Mouse (Mus musculus) spleen, adult 2 months (tissue): ENCODE data around the gene Adar. TPM values are rescaled to one million over a fixed set of nuclear protein-coding genes. Genes with fewer than 3 reads are reported as not detected.

Experiments used
- DNase-seq, 2 experiments: peaks; one replicate each; pipeline versions ENCODE4 v3.0.0 to v3.0.0-alpha.2; 2012 to 2021; ENCODE audit warnings: low spot score in 2 of 2, low read depth in 1 of 2
- H3K27ac ChIP-seq: fragments of 200-500 bp; 2 replicates; pipeline ENCODE4 v1.5.1; 2012; ENCODE audit warnings: low read length, inconsistent platforms; ENCODE audit not compliant: insufficient read depth
- H3K27me3 ChIP-seq: fragments of 200-500 bp; 2 replicates; pipeline ENCODE4 v1.6.1; 2012; ENCODE audit warnings: mild to moderate bottlenecking, moderate library complexity, low read length, inconsistent platforms; ENCODE audit not compliant: control insufficient read depth, insufficient read depth
- H3K36me3 ChIP-seq: fragments of 200-500 bp; 2 replicates; pipeline ENCODE4 v1.6.1; 2012; ENCODE audit warnings: mild to moderate bottlenecking, low read length, inconsistent platforms; ENCODE audit not compliant: control insufficient read depth, insufficient read depth
- H3K4me1 ChIP-seq: fragments of 200-500 bp; 2 replicates; pipeline ENCODE4 v1.6.1; 2011; ENCODE audit warnings: inconsistent platforms; ENCODE audit not compliant: control insufficient read depth, insufficient read depth, insufficient read length
- H3K4me3 ChIP-seq: fragments of 200-500 bp; 2 replicates; pipeline ENCODE4 v1.5.1; 2011; ENCODE audit warnings: mild to moderate bottlenecking, inconsistent platforms; ENCODE audit not compliant: insufficient read depth, insufficient read length; ENCODE audit errors: extremely low read depth
- CTCF ChIP-seq: fragments of 200-500 bp; IDR thresholded peaks from 2 replicates; pipeline ENCODE4 v1.5.1; 2011; ENCODE audit warnings: mild to moderate bottlenecking, inconsistent platforms; ENCODE audit not compliant: insufficient read depth, insufficient read length, insufficient replicate concordance; ENCODE audit errors: extremely low read depth
- POLR2A ChIP-seq: fragments of 200-500 bp; IDR thresholded peaks from 2 replicates; pipeline ENCODE4 v1.6.1; 2011; ENCODE audit warnings: low read depth, low read length, inconsistent platforms
- WGBS: fragments of 180-500 bp; shearing (Covaris S2); methylation state at CpG from one replicate; pipeline ENCODE4 v1.1.7; 2018; 5-methylcytosine and 5-hydroxymethylcytosine counted together
- polyA plus RNA-seq: library from polyadenylated mRNA; depleted of rRNA; stranded (reverse); fragments of >200 nt; gene quantifications from 2 replicates; pipeline ENCODE4 v1.2.3, GENCODE M21; 2012

Gene Adar
- polyA plus RNA-seq, 1 experiment, result 40.5 TPM

GRCm38 (mm10) chr3:89774236-89774960 is 59.6 kb downstream of the Adar start:
- WGBS, result 9% methylated on average over 15 of the region's 15 CpGs
- H3K27ac ChIP-seq, result peak overlapping the region; percentile 42

DNA sequence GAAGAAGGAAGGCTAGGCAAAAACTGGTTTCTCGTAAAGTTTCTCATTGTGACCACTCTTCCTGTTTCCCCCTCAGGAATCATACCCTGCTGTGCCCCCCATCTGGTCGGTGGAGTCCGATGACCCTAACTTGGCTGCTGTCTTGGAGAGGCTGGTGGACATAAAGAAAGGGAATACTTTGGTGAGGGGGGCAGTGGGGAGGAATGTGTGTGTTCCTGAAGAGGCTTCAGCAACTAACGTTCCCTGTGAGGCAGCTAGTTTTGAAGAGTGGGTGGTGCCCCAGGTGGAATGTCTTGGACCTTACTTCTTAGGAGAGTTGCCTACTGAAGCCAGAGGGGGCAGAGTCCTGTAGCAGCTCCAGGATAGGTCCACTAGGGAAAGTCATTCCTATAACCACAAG is 61.2 kb downstream of the Adar start:
- Histone ChIP-seq H3K36me3 (peaks cover 43% of the 10 kb centered on the region), H3K4me3 (no peak overlapping the region)
- no peak for TF ChIP-seq CTCF
- no peak for TF ChIP-seq POLR2A

More at GRCm38 (mm10) chr3:89774236-89774960, 59.6 kb downstream of the Adar start:
- H3K36me3 ChIP-seq, result peaks cover 28% of the 10 kb centered on the region
- no peaks in the 10 kb centered on the region for H3K27me3 ChIP-seq
- H3K4me1 ChIP-seq, result peaks cover 10% of the 10 kb centered on the region; the same call in 1 of the 2 replicates
- TF ChIP-seq CTCF, result no peak
- no peak for TF ChIP-seq POLR2A
- peak overlapping the region; percentile 74 for H3K4me3 ChIP-seq
- DNase-seq, result peak in 1 of 2 experiments; percentile 28

GRCm38 (mm10) chr3:89780102-89780501 is 65.3 kb downstream of the Adar start:
- no peak for DNase-seq
- no peak overlapping the region for H3K4me3 ChIP-seq
- peaks cover 3% of the 10 kb centered on the region; the same call in 1 of the 2 replicates for H3K4me1 ChIP-seq
- H3K27me3 ChIP-seq, result no peaks in the 10 kb centered on the region
- 75% methylated on average over 4 of the region's 4 CpGs for WGBS
- TF ChIP-seq CTCF, result no peak
- TF ChIP-seq POLR2A, result no peak
- peaks cover 61% of the 10 kb centered on the region for H3K36me3 ChIP-seq
- no peak overlapping the region for H3K27ac ChIP-seq

More for the DNA sequence above, 61.2 kb downstream of the Adar start:
- no peaks in the 10 kb centered on the region for H3K27me3 ChIP-seq
- no peak overlapping the region for H3K27ac ChIP-seq
- 93% methylated on average over 4 of the region's 4 CpGs for WGBS
- peaks cover 10% of the 10 kb centered on the region; the same call in 1 of the 2 replicates for H3K4me1 ChIP-seq
- no peak for DNase-seq

DNA sequence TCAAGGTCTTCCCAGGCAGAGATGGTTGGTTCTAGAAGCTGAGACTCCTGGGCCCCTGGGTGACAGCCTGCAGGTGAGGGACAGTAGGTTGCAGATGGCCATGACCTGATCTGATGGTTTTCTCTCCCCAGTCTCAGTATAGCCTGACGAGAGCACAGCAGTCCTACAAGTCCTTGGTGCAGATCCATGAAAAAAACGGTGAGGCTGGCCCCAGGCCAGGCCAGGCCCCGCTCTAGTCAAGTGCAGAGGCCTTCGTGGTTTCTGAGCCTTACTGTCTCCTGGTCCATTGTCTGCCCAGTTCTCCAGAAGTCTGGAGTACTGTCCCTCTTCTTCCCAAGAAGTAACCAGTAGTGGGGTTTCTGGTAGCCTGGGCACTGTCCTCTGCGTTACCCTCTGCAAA is 66.8 kb downstream of the Adar start:
- DNase-seq, result no peak
- no peak overlapping the region for H3K27ac ChIP-seq
- H3K36me3 ChIP-seq, result peaks cover 52% of the 10 kb centered on the region
- WGBS, result 84% methylated on average over 5 of the region's 5 CpGs
- H3K4me3 ChIP-seq, result no peak overlapping the region
- no peaks in the 10 kb centered on the region for H3K27me3 ChIP-seq
- peaks cover 4% of the 10 kb centered on the region; the same call in 1 of the 2 replicates for H3K4me1 ChIP-seq
- TF ChIP-seq POLR2A (no peak), CTCF (no peak)

GRCm38 (mm10) chr3:89784991-89785753 is 70.3 kb downstream of the Adar start:
- Histone ChIP-seq H3K27ac (0 out of 2 replicates have a peak overlapping the region, but pooled peaks have one; percentile 30), H3K27me3 (no peaks in the 10 kb centered on the region), H3K4me3 (no peak overlapping the region), H3K36me3 (peaks cover 26% of the 10 kb centered on the region), H3K4me1 (peaks cover 4% of the 10 kb centered on the region; the same call in 1 of the 2 replicates)
- TF ChIP-seq POLR2A, result no peak
- TF ChIP-seq CTCF, result peak; percentile 86
- DNase-seq, result peak in 1 of 2 experiments; percentile 48
- 17% methylated on average over 11 of the region's 11 CpGs for WGBS

GRCm38 (mm10) chr3:89786275-89786674 is 71.5 kb downstream of the Adar start:
- peaks cover 4% of the 10 kb centered on the region; the same call in 1 of the 2 replicates for H3K4me1 ChIP-seq
- TF ChIP-seq CTCF, result no peak
- TF ChIP-seq POLR2A, result no peak
- H3K36me3 ChIP-seq, result peaks cover 15% of the 10 kb centered on the region
- no peaks in the 10 kb centered on the region for H3K27me3 ChIP-seq
- no peak overlapping the region for H3K4me3 ChIP-seq
- no peak for DNase-seq
- H3K27ac ChIP-seq, result no peak overlapping the region
- WGBS, result 87% methylated on average over 6 of the region's 6 CpGs
